Mouse (Mus musculus): ENCODE results near the gene Mlh1. TPM values are rescaled to one million over a fixed set of nuclear protein-coding genes. Genes with fewer than 3 reads are reported as not detected.
A peak's percentile ranks its signal among the peaks of the same experiment; 100 is the strongest.

Mlh1 gene
- polyA plus RNA-seq, 1 experiment = 20.1 TPM

DNA sequence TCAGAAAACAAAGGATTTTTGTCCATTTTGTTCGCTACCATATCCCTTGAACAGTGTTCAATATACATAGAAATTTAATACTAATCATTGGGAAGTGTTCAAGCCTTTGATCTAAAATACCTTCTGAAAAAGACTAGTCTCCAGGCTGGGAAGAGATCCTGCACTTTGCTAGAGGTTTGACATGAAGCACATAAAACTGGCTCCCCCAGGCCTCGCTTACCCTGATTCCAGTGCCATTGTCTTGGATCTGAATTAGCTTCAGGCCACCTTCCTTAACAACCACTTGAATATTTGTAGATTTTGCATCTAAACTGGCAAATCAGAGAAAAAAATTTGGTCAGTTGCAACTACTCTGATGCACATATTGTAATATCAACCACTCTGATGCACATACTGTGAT is 3.6 kb downstream of the Mlh1 start:
- TF ChIP-seq CTCF (IDR thresholded peaks at IDR 0.05; ENCODE audit: low read depth, low read length) (no peak), POLR2A (IDR thresholded peaks at IDR 0.05; ENCODE audit: borderline replicate concordance, low read depth, low read length) (no peak)
- H3K4me1 ChIP-seq (ENCODE audit: control insufficient read depth, insufficient read depth, low read length) = peaks cover 4% of the 10 kb centered on the region; the same call in 1 of the 2 replicates
- no peak overlapping the region for H3K4me3 ChIP-seq (ENCODE audit: insufficient read depth, low read length)
- no peak overlapping the region for H3K27ac ChIP-seq (ENCODE audit: insufficient read depth, low read depth, low read length)

DNA sequence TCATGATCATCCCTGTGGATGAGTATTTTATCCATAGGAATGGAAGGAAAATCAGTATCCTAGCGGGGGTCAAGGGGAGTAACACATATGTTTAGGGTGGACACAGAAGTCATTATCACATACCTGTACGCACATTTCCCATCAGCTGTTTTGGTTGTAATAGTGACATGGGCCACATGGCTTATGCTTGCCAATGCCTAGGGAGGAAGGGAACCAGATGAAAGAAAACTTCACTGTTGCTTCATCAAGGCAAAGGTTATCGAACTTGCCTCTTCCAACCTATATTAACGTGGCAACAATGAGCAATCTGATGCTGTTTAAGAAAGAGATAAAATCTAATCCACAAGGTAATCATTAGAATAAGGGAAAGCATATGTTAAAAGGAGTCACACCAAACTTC is 10.2 kb downstream of the Mlh1 start:
- H3K27ac ChIP-seq (ENCODE audit: insufficient read depth, low read depth, low read length) = no peak overlapping the region
- H3K4me3 ChIP-seq (ENCODE audit: insufficient read depth, low read length) = no peak overlapping the region
- no peaks in the 10 kb centered on the region for H3K4me1 ChIP-seq (ENCODE audit: control insufficient read depth, insufficient read depth, low read length)
- no peak for TF ChIP-seq CTCF (IDR thresholded peaks at IDR 0.05; ENCODE audit: low read depth, low read length)
- TF ChIP-seq POLR2A (IDR thresholded peaks at IDR 0.05; ENCODE audit: borderline replicate concordance, low read depth, low read length) = no peak

DNA sequence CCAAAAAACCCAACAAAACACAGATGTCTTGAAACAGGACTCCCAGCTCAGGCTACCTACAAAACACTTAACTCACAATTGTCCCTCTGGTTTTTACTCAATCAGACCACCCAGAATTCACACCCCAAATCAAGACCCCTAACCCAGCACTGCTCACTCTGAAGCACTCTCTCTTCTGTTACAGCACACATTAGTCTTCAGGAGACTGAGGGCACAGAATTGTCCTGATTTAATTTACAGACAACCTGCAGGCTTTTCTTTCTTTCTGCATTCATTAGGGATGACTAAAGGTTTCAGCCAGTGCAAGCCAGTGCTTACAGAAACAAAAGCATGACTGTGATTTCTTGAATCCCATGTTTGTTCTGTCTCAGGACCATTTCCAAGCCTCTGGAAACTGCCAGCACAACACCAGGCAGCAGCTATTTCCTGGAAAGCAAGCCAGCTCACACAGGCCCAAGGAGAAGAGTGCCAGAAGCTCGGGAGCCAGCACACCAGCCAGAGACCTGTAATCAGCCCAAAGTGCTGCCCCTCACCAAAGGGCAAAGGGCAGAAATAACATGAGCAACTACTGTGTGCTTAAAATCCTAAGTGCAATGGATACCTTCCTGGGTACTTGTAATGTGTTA is 11.1 kb downstream of the Mlh1 start:
- Histone ChIP-seq H3K4me1 (ENCODE audit: control insufficient read depth, insufficient read depth, low read length) (no peaks in the 10 kb centered on the region), H3K4me3 (ENCODE audit: insufficient read depth, low read length) (no peak overlapping the region), H3K27ac (ENCODE audit: insufficient read depth, low read depth, low read length) (no peak overlapping the region)
- TF ChIP-seq CTCF (IDR thresholded peaks at IDR 0.05; ENCODE audit: low read depth, low read length) (no peak), POLR2A (IDR thresholded peaks at IDR 0.05; ENCODE audit: borderline replicate concordance, low read depth, low read length) (no peak)

DNA sequence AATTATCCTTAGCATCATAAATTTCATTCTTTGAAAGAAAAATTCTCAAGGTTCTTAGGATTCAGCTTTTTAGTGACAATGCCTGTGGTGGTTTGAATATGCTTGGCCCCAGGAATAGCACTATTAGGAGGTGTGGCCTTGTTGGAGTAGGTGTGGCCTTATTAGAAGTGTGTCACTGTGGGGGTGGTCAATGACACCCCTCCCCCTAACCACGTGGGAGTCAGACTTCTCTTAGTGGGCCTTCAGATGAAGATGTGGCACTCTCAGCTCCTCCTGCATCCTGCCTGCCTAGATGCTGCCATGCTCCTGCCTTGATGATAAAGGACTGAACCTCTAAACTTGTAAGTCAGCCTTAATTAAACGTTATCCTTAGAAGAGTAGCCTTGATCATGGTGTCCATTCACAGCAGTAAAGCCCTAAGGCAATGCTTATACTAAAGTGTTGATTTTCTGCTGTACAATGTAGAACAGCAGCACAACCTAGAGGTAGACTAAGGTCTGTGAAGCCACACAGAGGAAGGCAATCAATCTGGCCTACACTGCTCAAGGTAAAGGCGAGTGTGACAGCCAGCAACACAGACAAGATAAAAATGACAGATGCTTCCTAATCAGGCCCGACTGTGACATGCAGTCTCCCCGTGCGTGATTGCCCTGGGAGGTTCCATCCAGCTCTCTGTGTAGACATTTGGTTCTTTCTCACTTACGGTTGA is 19.3 kb downstream of the Mlh1 start:
- TF ChIP-seq CTCF (IDR thresholded peaks at IDR 0.05; ENCODE audit: low read depth, low read length) (no peak), POLR2A (IDR thresholded peaks at IDR 0.05; ENCODE audit: borderline replicate concordance, low read depth, low read length) (no peak)
- no peaks in the 10 kb centered on the region for H3K4me1 ChIP-seq (ENCODE audit: control insufficient read depth, insufficient read depth, low read length)

DNA sequence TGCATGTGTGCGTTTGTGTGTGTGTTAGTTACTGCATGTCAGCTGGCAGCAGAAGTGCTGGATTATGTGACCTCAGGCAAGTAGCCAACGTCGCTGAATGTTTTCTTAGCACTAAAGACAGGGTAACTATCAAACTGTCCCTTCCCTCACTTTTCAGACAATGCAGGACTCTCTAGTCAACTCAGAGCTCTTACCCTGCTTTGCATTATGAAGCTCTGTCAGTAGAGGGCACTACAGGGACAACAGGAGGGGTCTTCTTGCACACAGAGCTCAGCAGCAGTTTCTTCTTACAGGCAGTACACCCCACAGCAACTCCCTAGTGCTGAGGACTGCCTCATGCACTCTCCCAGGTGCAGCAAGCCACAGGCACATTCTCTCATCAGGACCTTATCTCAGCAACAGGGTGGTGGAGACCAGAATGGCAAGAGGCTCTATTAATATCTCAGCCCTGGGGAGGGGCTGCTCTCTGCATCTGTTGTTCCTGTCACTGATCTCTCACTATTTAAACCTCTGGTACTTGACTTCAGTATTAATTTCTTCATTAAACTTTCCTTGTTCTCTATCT is 23.8 kb downstream of the Mlh1 start:
- H3K4me1 ChIP-seq (ENCODE audit: control insufficient read depth, insufficient read depth, low read length) = no peaks in the 10 kb centered on the region
- no peak overlapping the region for H3K4me3 ChIP-seq (ENCODE audit: insufficient read depth, low read length)
- TF ChIP-seq POLR2A (IDR thresholded peaks at IDR 0.05; ENCODE audit: borderline replicate concordance, low read depth, low read length) (no peak), CTCF (IDR thresholded peaks at IDR 0.05; ENCODE audit: low read depth, low read length) (0 out of 2 replicates have a peak, but pooled peaks have one; percentile 33)
- H3K27ac ChIP-seq (ENCODE audit: insufficient read depth, low read depth, low read length) = no peak overlapping the region

More for the DNA sequence above, 19.3 kb downstream of the Mlh1 start:
- H3K27ac ChIP-seq (ENCODE audit: insufficient read depth, low read depth, low read length) = no peak overlapping the region
- H3K4me3 ChIP-seq (ENCODE audit: insufficient read depth, low read length) = no peak overlapping the region

DNA sequence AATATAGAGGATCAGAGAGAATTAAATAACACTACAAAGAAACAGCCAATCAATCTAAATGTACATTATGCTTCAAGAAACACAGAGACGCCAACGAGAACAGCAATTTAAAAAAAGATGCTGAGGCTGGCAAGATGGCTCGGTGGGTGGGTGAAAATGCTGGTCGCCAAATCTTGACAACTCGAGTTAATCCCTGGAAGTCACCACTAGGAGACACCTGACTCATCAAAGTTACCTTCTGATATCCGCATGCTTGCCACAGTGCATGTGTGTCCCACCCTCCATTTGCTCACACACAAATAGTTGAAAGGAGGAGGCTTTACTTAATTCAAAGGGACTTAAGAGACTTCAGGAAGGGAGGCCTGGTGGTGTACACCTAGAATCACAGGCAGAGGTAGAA is 26.0 kb downstream of the Mlh1 start:
- H3K4me3 ChIP-seq (ENCODE audit: insufficient read depth, low read length) = no peak overlapping the region
- TF ChIP-seq CTCF (IDR thresholded peaks at IDR 0.05; ENCODE audit: low read depth, low read length) (no peak), POLR2A (IDR thresholded peaks at IDR 0.05; ENCODE audit: borderline replicate concordance, low read depth, low read length) (no peak)
- no peaks in the 10 kb centered on the region for H3K4me1 ChIP-seq (ENCODE audit: control insufficient read depth, insufficient read depth, low read length)

DNA sequence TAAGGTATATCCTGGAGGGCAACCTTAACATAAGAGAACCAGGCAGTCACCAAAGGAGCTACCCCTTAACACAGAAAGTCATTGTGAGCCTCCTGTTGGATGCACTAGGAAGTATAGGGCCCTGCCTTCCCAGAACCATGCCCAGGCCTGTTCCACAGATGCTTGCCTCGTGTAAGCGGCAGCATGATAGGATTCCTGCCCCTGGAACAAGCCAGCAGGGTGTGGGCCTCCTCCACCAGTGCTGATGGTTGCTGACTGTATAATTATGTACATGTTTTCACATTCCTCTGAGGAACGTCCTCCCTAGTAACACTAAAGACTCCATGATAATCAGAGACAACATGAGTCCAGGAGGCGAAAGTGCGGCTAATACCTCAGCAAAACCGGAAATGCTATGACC is 28.2 kb downstream of the Mlh1 start:
- Histone ChIP-seq H3K27ac (ENCODE audit: insufficient read depth, low read depth, low read length) (no peak overlapping the region), H3K4me1 (ENCODE audit: control insufficient read depth, insufficient read depth, low read length) (no peaks in the 10 kb centered on the region), H3K4me3 (ENCODE audit: insufficient read depth, low read length) (no peak overlapping the region)
- TF ChIP-seq POLR2A (IDR thresholded peaks at IDR 0.05; ENCODE audit: borderline replicate concordance, low read depth, low read length) = no peak
- no peak for TF ChIP-seq CTCF (IDR thresholded peaks at IDR 0.05; ENCODE audit: low read depth, low read length)

More for the DNA sequence above, 26.0 kb downstream of the Mlh1 start:
- H3K27ac ChIP-seq (ENCODE audit: insufficient read depth, low read depth, low read length) = no peak overlapping the region

DNA sequence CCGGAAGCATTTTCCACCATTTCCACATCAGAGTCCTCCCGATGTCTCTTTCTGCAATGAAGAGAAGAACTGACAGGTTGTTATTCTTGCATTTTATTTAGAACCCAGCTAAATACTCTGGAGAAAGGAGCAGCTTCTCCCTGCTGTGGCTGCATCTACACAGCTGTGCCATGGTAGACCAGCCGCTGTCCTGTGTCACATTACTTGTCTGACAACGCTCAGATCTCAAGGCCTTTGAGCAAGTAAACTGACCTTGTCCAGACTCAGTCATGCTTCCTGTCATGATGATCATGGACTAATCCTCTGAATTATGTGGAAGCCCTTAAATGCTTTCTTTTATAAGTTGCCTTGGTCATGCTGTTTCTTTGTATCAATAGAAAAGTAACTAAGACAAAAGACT is 31.8 kb downstream of the Mlh1 start:
- TF ChIP-seq POLR2A (IDR thresholded peaks at IDR 0.05; ENCODE audit: borderline replicate concordance, low read depth, low read length) (no peak), CTCF (IDR thresholded peaks at IDR 0.05; ENCODE audit: low read depth, low read length) (no peak)
- Histone ChIP-seq H3K4me1 (ENCODE audit: control insufficient read depth, insufficient read depth, low read length) (no peaks in the 10 kb centered on the region), H3K4me3 (ENCODE audit: insufficient read depth, low read length) (no peak overlapping the region), H3K27ac (ENCODE audit: insufficient read depth, low read depth, low read length) (no peak overlapping the region)

DNA sequence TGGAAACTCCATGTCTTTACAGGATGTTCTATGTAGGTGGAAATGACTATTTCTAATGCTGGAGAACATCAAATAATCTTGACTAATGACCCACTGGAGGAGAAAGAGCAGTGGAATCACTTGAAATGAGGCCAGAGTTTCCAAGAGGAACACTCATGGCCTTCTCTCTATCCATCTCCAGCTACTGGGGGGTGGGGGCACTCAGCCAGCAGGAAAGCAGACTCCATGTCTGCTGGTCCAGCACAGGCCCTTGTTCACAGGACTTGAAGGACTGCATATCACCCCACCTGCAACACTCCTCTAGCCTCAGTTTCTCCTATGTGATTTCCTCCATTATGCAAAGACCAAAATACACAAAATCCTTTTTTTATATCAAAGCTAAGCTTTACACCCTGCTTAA is 33.9 kb downstream of the Mlh1 start:
- no peak overlapping the region for H3K4me3 ChIP-seq (ENCODE audit: insufficient read depth, low read length)
- no peaks in the 10 kb centered on the region for H3K4me1 ChIP-seq (ENCODE audit: control insufficient read depth, insufficient read depth, low read length)
- TF ChIP-seq POLR2A (IDR thresholded peaks at IDR 0.05; ENCODE audit: borderline replicate concordance, low read depth, low read length) (no peak), CTCF (IDR thresholded peaks at IDR 0.05; ENCODE audit: low read depth, low read length) (no peak)
- H3K27ac ChIP-seq (ENCODE audit: insufficient read depth, low read depth, low read length) = no peak overlapping the region

DNA sequence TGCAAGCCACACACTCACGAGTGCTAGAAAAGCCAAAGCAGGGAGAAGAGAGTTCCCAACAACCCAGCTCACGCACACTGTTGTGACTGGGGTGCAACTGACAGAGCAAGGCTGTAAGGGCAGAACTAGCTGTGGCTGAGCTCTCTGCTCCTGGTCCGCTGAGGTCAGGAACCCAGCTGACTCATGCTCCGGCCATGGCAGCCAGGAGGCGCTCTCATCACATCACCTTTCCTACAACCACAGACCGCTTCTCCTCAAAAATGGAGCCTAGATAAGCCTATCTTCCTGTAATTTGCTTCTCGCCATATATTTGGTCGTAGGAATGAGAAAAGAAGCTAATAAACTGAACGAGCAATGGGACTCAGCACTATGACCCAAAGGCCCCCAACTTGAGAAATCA is 36.9 kb downstream of the Mlh1 start:
- TF ChIP-seq POLR2A (IDR thresholded peaks at IDR 0.05; ENCODE audit: borderline replicate concordance, low read depth, low read length) = no peak
- no peak for TF ChIP-seq CTCF (IDR thresholded peaks at IDR 0.05; ENCODE audit: low read depth, low read length)
- H3K27ac ChIP-seq (ENCODE audit: insufficient read depth, low read depth, low read length) = no peak overlapping the region
- no peak overlapping the region for H3K4me3 ChIP-seq (ENCODE audit: insufficient read depth, low read length)
- H3K4me1 ChIP-seq (ENCODE audit: control insufficient read depth, insufficient read depth, low read length) = no peaks in the 10 kb centered on the region
